Mouse (Mus musculus): ENCODE data around the gene Pikfyve.
"Not testable (repeated sequence)": the region's sequence is repeated elsewhere in the genome, so short reads cannot be mapped to it uniquely, and the experiment has no call there.

Gene Pikfyve

DNA sequence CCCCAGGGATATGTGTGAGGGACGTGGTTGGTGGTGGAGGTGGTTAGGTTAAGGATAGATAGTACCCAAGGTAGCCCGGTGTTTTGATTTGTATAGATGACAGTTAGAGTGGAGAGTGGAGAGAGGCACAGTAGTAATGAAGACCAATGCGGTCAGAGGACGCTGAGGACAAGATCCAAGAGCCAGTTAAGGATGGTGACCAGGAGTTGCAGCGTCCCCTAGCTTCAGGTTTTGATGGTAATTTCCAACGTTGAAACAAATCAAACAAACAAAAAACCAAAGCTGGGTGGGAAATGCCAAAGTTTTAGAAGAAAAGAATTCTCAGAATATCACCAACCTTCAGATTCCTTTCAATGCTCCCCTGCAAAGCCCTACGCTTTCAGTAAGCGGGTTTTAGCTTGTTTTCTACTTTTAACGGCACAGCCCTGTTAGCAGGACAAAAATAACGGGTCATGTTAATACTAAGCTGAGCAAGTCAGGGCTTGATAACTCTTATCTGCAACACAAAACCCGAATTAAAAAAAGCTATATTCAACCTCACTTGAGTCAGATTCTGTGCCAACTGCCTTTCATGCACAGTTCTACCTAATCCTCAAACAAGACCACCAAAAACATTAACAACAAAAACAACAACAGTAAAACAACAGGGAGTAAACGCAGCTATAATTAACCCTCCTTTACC lies 818 bp upstream of the Pikfyve start:
- no peak for DNase-seq

DNA sequence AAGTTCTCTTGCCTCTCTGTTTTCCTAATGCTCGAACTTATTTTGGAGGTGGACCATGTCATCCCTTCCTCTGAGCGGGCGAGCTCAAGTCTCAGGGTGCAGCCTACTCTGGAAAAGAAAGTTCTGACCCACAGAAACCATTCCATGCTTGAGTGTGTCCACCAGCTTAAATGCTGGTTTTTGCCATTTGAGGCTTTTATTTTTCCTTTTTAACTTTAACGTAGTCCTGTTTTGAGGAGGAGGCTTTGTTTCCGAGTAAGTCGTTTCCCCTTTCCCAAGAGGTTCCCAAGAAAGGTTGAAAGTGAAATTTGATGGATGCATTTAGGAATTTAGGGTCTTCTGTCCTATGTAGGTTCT lies 569 bp downstream of the Pikfyve start:
- no peak for DNase-seq

- no peak for DNase-seq
Measured at GRCm38 (mm10) chr1:65190172-65190571, 3.7 kb downstream of the Pikfyve start.

DNA sequence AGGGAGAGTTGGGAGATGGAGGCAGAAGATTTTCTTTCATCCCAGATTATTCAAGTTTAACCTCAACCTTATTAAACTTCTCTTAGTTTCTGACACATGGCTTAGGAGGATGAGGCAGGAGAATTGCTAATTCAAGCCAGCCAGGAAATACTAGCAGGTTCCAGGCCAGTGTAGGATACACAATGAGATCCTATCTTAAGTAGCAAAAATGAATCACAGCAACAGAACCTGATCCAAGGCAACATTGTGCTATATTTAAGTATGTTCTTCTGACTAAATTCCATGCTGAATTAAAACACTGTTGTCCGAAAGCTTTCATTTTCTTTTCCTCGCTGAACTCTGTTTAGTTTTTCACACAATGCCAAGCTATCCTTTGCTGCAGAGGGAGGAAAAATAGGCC lies 6.7 kb downstream of the Pikfyve start:
- no peak for DNase-seq

GRCm38 (mm10) chr1:65198425-65198824 lies 11.9 kb downstream of the Pikfyve start:
- DNase-seq: no peak

GRCm38 (mm10) chr1:65198861-65199260 lies 12.4 kb downstream of the Pikfyve start:
- no peak for DNase-seq

- DNase-seq: no peak
Measured at GRCm38 (mm10) chr1:65204299-65204698, 17.8 kb downstream of the Pikfyve start.

DNA sequence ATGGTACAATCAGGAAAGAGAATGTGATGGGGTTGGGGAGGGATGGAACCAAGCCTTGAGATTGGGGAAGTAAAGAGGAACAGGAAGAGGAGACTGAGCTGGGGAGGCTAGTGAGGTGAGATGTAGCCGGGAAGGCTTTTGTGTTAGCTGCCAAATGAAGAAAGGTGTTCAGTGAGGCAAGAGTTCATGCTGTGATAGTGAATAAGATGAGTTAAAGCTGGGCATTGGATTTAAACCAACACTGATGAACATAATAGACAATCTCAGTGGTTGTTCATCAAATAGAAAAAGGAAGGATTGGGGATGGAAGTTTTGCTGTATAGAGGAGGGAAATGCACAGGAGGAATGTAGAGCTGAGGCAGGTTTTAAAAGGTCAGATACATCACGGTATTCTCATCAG lies 26.7 kb downstream of the Pikfyve start:
- DNase-seq: no peak

DNA sequence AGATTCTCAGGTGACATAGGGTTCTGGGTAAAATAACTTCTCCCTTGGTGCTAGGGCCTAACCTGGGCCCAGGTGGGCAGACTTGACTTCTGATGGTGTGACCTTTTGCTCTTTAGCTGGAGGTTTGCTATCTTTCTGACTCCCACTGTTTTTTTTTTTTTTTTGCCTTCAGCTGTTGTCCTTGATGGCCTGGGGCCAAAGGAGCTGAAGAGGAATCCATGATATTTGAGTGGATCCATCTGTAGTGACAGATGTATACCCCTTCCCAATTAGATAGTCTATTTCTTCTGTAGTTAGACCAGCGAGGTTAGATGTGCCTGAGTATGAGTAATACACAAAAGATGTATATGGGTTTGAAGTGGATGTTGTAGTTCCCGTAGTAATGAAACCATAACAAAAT lies 31.1 kb downstream of the Pikfyve start:
- no peak for DNase-seq

GRCm38 (mm10) chr1:65217972-65218371 lies 31.5 kb downstream of the Pikfyve start:
- no peak for DNase-seq

DNA sequence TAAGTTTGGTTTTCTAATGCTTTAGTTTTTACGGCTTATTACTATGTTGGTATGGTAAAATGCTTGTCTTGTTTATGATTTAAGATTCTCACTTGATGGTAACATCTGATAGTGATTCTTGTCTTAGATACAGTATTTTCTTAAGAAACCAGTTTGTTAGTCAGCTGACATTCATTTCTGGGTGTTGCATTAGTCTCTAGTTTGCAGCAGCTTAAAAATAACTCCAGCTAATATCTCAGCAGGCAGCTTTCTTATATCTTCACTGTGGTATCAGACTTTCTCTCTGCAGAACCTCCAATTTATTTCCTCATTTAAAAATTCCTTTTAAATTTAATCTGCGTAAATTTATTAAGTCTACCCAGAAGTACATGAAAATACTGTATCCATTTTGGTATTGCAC lies 37.2 kb downstream of the Pikfyve start:
- no peak for DNase-seq

DNA sequence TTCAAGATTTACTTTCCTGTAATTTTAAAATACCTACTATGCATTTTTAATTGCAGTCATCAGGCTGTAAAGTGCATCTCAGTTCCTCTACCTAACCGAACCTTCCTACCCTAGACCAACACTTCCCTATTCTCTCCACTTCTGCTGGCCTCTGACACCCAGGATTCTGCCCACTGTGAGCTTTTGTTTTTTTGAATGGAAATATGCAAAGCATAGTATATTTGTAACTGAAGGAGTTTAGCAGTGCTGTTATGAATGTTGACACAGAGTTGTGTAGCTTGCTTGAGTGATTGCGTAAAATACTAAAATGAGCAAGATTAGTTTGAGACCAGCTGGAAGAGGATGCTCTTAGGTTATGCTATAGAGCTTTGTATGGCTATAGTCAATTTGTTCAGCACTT lies 41.2 kb downstream of the Pikfyve start:
- DNase-seq: no peak

GRCm38 (mm10) chr1:65229768-65230167 lies 43.3 kb downstream of the Pikfyve start:
- not testable (repeated sequence) for DNase-seq

DNA sequence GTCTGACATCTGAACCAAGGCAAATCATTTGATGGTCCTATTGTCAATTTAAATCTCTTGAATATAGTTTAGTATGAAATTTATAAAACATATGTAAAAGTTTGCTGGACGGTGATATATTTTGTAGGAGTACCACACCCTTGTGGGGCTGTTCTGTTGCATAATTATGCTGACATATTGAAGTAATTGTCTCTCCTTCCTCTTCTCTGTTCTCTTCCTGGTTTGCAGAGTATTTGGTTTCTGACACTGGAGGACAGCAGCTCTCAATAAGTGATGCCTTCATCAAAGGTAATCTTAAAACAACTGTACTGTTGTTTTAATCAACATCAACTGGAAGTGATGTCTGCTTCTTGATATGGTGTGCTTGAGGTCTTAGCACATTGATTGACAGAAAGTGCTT lies 44.1 kb downstream of the Pikfyve start:
- DNase-seq: no peak

DNA sequence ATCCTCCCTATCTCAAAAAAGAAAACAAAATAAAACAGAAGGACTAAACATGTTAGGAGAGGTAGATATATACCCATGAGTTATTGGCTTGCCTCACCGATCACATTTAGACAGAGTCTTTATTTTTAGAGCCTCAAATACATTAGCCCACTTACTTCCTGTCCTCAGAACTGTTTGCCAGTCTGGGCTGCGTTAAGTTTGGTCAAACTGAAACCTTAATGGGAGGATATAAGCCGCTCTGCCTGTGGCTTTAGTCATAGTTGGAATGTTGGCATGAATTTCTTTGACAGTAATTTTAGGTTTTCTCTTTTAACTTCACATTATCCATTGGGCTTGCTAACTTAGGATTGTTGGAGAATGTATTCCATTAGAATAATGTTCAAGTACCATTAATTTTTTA lies 51.2 kb downstream of the Pikfyve start:
- DNase-seq: no peak

- no peak for DNase-seq
Measured at GRCm38 (mm10) chr1:65245637-65246036, 59.2 kb downstream of the Pikfyve start.

DNA sequence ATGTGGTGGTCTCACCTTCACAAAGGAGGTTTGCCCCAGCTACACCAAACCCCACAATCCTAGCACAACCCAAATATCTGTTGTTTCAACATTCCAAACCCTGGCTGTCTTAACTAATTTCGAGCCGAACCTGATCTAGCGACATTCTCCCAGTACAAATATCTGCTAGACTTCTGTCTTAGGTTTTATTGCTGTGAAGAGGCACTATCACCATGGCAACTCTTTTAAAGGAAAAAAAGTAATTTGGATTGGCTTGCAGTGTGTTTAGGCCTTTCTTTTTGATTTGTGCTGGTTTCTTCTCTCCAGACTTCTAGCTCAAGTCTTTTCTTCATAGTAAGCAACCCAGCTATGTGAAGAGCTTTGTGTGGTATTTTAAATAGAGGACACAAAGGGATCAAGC lies 94.0 kb downstream of the Pikfyve start:
- DNase-seq: no peak

GRCm38 (mm10) chr1:65281756-65282155 lies 95.3 kb downstream of the Pikfyve start, which contains the start of gene Pth2r:
Gene Pth2r, plus strand, starts transcription at chr1:65282056.
- DNase-seq: no peak

- DNase-seq: peak; percentile 47
Measured at GRCm38 (mm10) chr1:65282766-65283165, 96.3 kb downstream of the Pikfyve start.

- no peak for DNase-seq
Measured at GRCm38 (mm10) chr1:65308476-65308875, 122.0 kb downstream of the Pikfyve start.

GRCm38 (mm10) chr1:65311214-65311933 lies 124.9 kb downstream of the Pikfyve start:
- peak; percentile 17 for DNase-seq

- DNase-seq: no peak
Measured at GRCm38 (mm10) chr1:65312118-65312517, 125.6 kb downstream of the Pikfyve start.

DNA sequence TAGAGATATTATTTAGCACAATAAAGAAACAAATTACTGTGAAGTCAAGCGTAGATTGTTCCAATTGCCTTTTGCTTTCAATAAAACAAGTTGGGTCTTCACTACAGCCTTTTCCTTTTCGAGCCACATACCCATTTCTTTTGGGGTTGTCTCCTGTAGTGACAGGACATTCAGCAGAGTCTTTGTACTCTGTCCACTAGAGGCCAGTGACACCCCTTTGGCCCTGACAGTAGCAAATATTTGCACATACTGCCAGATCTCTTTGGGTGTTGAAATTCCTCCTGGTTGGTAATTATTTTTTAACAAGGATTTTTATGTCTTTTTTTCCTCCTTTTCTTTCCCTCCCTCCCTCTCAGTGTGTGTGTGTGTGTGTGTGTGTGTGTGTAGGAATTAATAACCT lies 126.4 kb downstream of the Pikfyve start:
- DNase-seq: no peak

Data from right cerebral cortex, postnatal 25 days (tissue).